ENCODE assay signal across 10 mouse cellular contexts in genomic region chr9:63146126-63146855, GRCm38 (mm10). TPM values are rescaled to one million over a fixed set of nuclear protein-coding genes. Genes with fewer than 3 reads are reported as not detected.
DNase-seq lines count a peak whose midpoint lies in the region; ATAC-seq and TF ChIP-seq lines count a peak whose summit lies in the region.
"Had no signal": no experiment of that assay in that cellular context is flagged by ENCODE, and none has a peak within 500 bp of the region (broad histone marks: within the 10 kb centered on the region; RNA-seq: fewer than 3 reads in every experiment).

No protein-coding gene starts in this region.

- no peaks in the 10 kb centered on the region for H3K9me3 ChIP-seq in ES-Bruce4 (replicated peaks; ENCODE audit: control insufficient read depth, insufficient read depth, low read length, poor library complexity, severe bottlenecking)
- no peaks in the 10 kb centered on the region for H3K9me3 ChIP-seq in forebrain, postnatal 0 days (ENCODE audit: low read length)
- H3K9me3 ChIP-seq in liver, embryonic 14.5 days (ENCODE audit: control insufficient read depth, low read length): no peaks in the 10 kb centered on the region

- peak overlapping the region; percentile 19 for H3K4me3 ChIP-seq in ES-Bruce4 (ENCODE audit: low read depth, low read length)
- H3K4me3 ChIP-seq in forebrain, postnatal 0 days (ENCODE audit: low read depth, low read length): no peak overlapping the region
- no peak overlapping the region for H3K4me3 ChIP-seq in liver, embryonic 14.5 days (ENCODE audit: insufficient read depth in 1 of 2, low read depth in 2 of 2, low read length in 2 of 2)

- TF ChIP-seq POLR2A in ES-Bruce4 (IDR thresholded peaks at IDR 0.05; ENCODE audit: insufficient read depth, low read length): no peak

- H3K27ac ChIP-seq in ES-Bruce4 (ENCODE audit: insufficient read depth, low read length): no peak overlapping the region
- H3K27ac ChIP-seq in forebrain, postnatal 0 days (ENCODE audit: low read depth, low read length): no peak overlapping the region
- no peak overlapping the region for H3K27ac ChIP-seq in liver, embryonic 14.5 days

- H3K27me3 ChIP-seq in ES-Bruce4 (ENCODE audit: control insufficient read depth, insufficient read depth, low read length, poor library complexity, severe bottlenecking): peaks cover 75% of the 10 kb centered on the region
- peaks cover 65% of the 10 kb centered on the region for H3K27me3 ChIP-seq in forebrain, postnatal 0 days (ENCODE audit: insufficient read depth, low read length)
- H3K27me3 ChIP-seq in liver, embryonic 14.5 days (ENCODE audit: control insufficient read depth, insufficient read depth, low read length): peaks cover 100% of the 10 kb centered on the region

- intact Hi-C loops in left cerebral cortex, postnatal 25 days (cut with DNase I): loop anchor here (5.0 kb wide), 1 partner anchor 251 kb away; the partner anchor contains the start of gene 2300009A05Rik
- intact Hi-C loops in gastrocnemius, postnatal 14 days (cut with DNase I; ENCODE audit: low total_unique reads): no loop called here

- DNase-seq in heart, adult 11 months: peak; percentile 86
- DNase-seq in heart, adult 9 months (ENCODE audit: low spot score in 2 of 2): no peak
- DNase-seq in forebrain, postnatal 0 days: peak; percentile 35
- no peak for DNase-seq in liver, embryonic 14.5 days (ENCODE audit: low read depth in 3 of 3, low spot score in 3 of 3)
- no peak for DNase-seq in frontal cortex, adult 2 months (ENCODE audit: extremely low spot score in 1 of 2, low spot score in 1 of 2)
- no peak for DNase-seq in left cerebral cortex, postnatal 25 days (ENCODE audit: low spot score in 2 of 2)
- DNase-seq in gastrocnemius, postnatal 14 days: no peak

- WGBS in forebrain, postnatal 0 days: 1% methylated on average over 46 of the region's 46 CpGs
- WGBS in liver, embryonic 14.5 days (ENCODE audit: insufficient replicate concordance): 2% methylated on average over 46 of the region's 46 CpGs

- H3K4me1 ChIP-seq in ES-Bruce4 (ENCODE audit: control insufficient read depth, insufficient read depth, low read length): peaks cover 2% of the 10 kb centered on the region
- H3K4me1 ChIP-seq in forebrain, postnatal 0 days (ENCODE audit: insufficient read depth): 0 out of 2 replicates have a peak, but pooled peaks cover 3% of the 10 kb centered on the region
- no peaks in the 10 kb centered on the region for H3K4me1 ChIP-seq in liver, embryonic 14.5 days (replicated peaks; ENCODE audit: control insufficient read depth in 2 of 2, insufficient read depth in 2 of 2, low read length in 1 of 2)

- no peaks in the 10 kb centered on the region for H3K36me3 ChIP-seq in ES-Bruce4 (ENCODE audit: control insufficient read depth, insufficient read depth, low read length, poor library complexity, severe bottlenecking)
- no peaks in the 10 kb centered on the region for H3K36me3 ChIP-seq in forebrain, postnatal 0 days (ENCODE audit: insufficient read depth)
- no peaks in the 10 kb centered on the region for H3K36me3 ChIP-seq in liver, embryonic 14.5 days (replicated peaks; ENCODE audit: control insufficient read depth, insufficient read depth, low read depth)

- no peak overlapping the region for H3K4me2 ChIP-seq in forebrain, postnatal 0 days (ENCODE audit: low read depth)
- peak overlapping the region; percentile 3; the same call in 1 of the 2 replicates for H3K4me2 ChIP-seq in liver, embryonic 14.5 days (ENCODE audit: low read depth)

- no peak for TF ChIP-seq CTCF in ES-Bruce4 (IDR thresholded peaks at IDR 0.05; ENCODE audit: low read depth, low read length)
- no peak for TF ChIP-seq CTCF in forebrain, postnatal 0 days (IDR thresholded peaks at IDR 0.05; ENCODE audit: low read depth)
- TF ChIP-seq CTCF in liver, embryonic 14.5 days (IDR thresholded peaks at IDR 0.05; ENCODE audit: low read depth): no peak

- ATAC-seq in forebrain, postnatal 0 days: no peak
- ATAC-seq in liver, embryonic 14.5 days (ENCODE audit: insufficient read depth): no peak

- TF ChIP-seq EP300 in ES-Bruce4 (IDR thresholded peaks at IDR 0.05; ENCODE audit: insufficient read depth, low read depth, low read length): no peak
- TF ChIP-seq EP300 in liver, embryonic 14.5 days (IDR thresholded peaks at IDR 0.05; ENCODE audit: low read depth): no peak

- no peak overlapping the region for H3K9ac ChIP-seq in ES-Bruce4 (ENCODE audit: low read depth, poor library complexity, severe bottlenecking)
- H3K9ac ChIP-seq in forebrain, postnatal 0 days: no peak overlapping the region
- H3K9ac ChIP-seq in liver, embryonic 14.5 days (replicated peaks): no peak overlapping the region

RNA-seq across cellular contexts. Expression of gene Skor1, which starts 2.5 kb away (rescaled TPM):
- polyA plus RNA-seq in ES-Bruce4 (2011; ENCODE audit: insufficient read depth, insufficient read length, low read depth, missing spikeins): not detected in 2 replicates
- total RNA-seq in forebrain, postnatal 0 days (2014; rRNA removed): 0.69 and 1.0 TPM in 2 replicates
- polyA plus RNA-seq in forebrain, postnatal 0 days (2015; fragmentation: Nextera tagmentation; extraction: Ambion mirVana): 0.30 and 0.35 TPM in 2 replicates
- 0.01 and 0.02 TPM in 2 replicates for polyA plus RNA-seq in liver, embryonic 14.5 days (2012; rRNA removed)
- not detected in 2 replicates for polyA plus RNA-seq in liver, embryonic 14.5 days (2014; fragmentation: Nextera tagmentation; extraction: Ambion mirVana)
- 0.11 and 0.14 TPM in 2 replicates for polyA plus RNA-seq in frontal cortex, adult 2 months (2012; rRNA removed)
- total RNA-seq in left cerebral cortex, postnatal 25 days (2021): under 1 TPM; 0.09 to 0.11 TPM
- total RNA-seq in gastrocnemius, postnatal 14 days (2021): under 1 TPM in 1 of 2 experiments, not detected in 1; 0.12 TPM
- total RNA-seq: granulocyte monocyte progenitor cell, adult 5-6 weeks had no signal
- polyA plus RNA-seq: C2C12 had no signal

Comparison
In these comparisons a context has a peak if more than half of its experiments do, and no peak if none do; other contexts are left out.
1. DNase-seq: peak in heart, adult 11 months (single experiment) and forebrain, postnatal 0 days (single experiment); none in heart, adult 9 months (0 of 2), liver, embryonic 14.5 days (0 of 3), frontal cortex, adult 2 months (0 of 2), left cerebral cortex, postnatal 25 days (0 of 2) and gastrocnemius, postnatal 14 days (single experiment).